Mouse (Mus musculus) heart, embryonic 16.5 days (tissue): ENCODE results near the gene Otop2. TPM values are rescaled to one million over a fixed set of nuclear protein-coding genes. Genes with fewer than 3 reads are reported as not detected.

ENCODE experiments used
- ATAC-seq: fragments of 200-750 bp; cut with Nextera tagmentation; replicated peaks from 2 replicates; pipeline ENCODE4 v1.8.0; 2017; ENCODE audit warnings: moderate number of reproducible peaks; ENCODE audit not compliant: insufficient read depth, low FRiP score; ENCODE audit errors: extremely low read depth
- H3K27ac ChIP-seq: fragments of 300-500 bp; sonication (generic); 2 replicates; pipeline ENCODE4 v1.5.1; 2014; ENCODE audit warnings: mild to moderate bottlenecking, low read length, control low read depth, moderate library complexity
- H3K27me3 ChIP-seq: fragments of 300-500 bp; sonication (generic); 2 replicates; pipeline ENCODE4 v1.6.1; 2014; ENCODE audit warnings: low read length, mixed read lengths; ENCODE audit not compliant: control insufficient read depth, insufficient read depth
- H3K36me3 ChIP-seq: fragments of 300-500 bp; sonication (generic); 2 replicates; pipeline ENCODE4 v1.6.1; 2014; ENCODE audit not compliant: control insufficient read depth, insufficient read depth
- H3K4me1 ChIP-seq: fragments of 300-500 bp; sonication (generic); 2 replicates; pipeline ENCODE4 v1.6.1; 2014; ENCODE audit warnings: low read length, mixed read lengths; ENCODE audit not compliant: control insufficient read depth, insufficient read depth
- H3K4me2 ChIP-seq: fragments of 300-500 bp; sonication (generic); 2 replicates; pipeline ENCODE4 v1.6.1; 2014; ENCODE audit warnings: low read depth, mild to moderate bottlenecking, control low read depth, low read length
- H3K4me3 ChIP-seq: fragments of 300-500 bp; sonication (generic); 2 replicates; pipeline ENCODE4 v1.5.1; 2014; ENCODE audit warnings: mild to moderate bottlenecking, control low read depth, low read length
- H3K9ac ChIP-seq: fragments of 300-500 bp; sonication (generic); 2 replicates; pipeline ENCODE4 v1.6.1; 2014; ENCODE audit warnings: low read length, control low read depth
- H3K9me3 ChIP-seq: fragments of 300-500 bp; sonication (generic); replicated peaks from 2 replicates; pipeline ENCODE4 v1.6.1; 2016; ENCODE audit warnings: low read length; ENCODE audit not compliant: control insufficient read depth
- WGBS: fragments of 180-500 bp; shearing (Covaris S2); extraction: QIAGEN DNeasy Blood & Tissue Kit; methylation state at CpG from one replicate; pipeline ENCODE4 v1.1.7; 2014; 5-methylcytosine and 5-hydroxymethylcytosine counted together
- polyA plus RNA-seq: library from polyadenylated mRNA; unstranded; fragments of >200 nt; fragmentation: Nextera tagmentation; extraction: Ambion mirVana; gene quantifications from 2 replicates; pipeline ENCODE4 v1.2.1, GENCODE M21; 2015

Otop2 gene
- polyA plus RNA-seq, 1 experiment from 2014 or later: not detected

DNA sequence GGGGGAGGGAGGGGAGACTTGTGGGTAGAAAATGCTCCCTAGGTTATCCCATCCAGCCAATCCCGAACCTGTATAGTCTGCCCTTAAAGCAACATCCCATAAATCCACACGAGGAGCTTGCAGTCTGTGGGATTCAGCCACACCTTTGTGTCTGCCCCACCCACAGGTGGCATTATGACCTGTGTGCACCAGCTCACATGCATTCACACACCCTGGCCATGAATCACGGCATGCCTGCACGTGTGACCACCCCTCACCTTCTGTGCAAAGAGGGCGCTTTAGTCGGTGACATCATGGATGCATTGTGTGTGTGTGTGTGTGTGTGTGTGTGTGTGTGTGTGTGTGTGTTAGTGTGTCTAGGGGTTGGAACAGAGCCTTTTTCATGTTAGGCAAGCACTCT, 34.9 kb downstream of the Otop2 start:
- H3K27me3 ChIP-seq: peaks cover 55% of the 10 kb centered on the region
- no peak overlapping the region for H3K4me3 ChIP-seq
- 70% methylated on average over 6 of the region's 6 CpGs for WGBS
- H3K27ac ChIP-seq: no peak overlapping the region
- H3K36me3 ChIP-seq: no peaks in the 10 kb centered on the region
- H3K9me3 ChIP-seq: no peaks in the 10 kb centered on the region
- no peak for ATAC-seq
- H3K4me1 ChIP-seq: no peaks in the 10 kb centered on the region
- H3K9ac ChIP-seq: no peak overlapping the region
- no peak overlapping the region for H3K4me2 ChIP-seq

- ATAC-seq: no peak
- no peak overlapping the region for H3K9ac ChIP-seq
- H3K4me1 ChIP-seq: no peaks in the 10 kb centered on the region
- WGBS: 6% methylated on average over 12 of the region's 12 CpGs
- no peak overlapping the region for H3K4me2 ChIP-seq
- peaks cover 52% of the 10 kb centered on the region for H3K27me3 ChIP-seq
- no peak overlapping the region for H3K4me3 ChIP-seq
- no peaks in the 10 kb centered on the region for H3K36me3 ChIP-seq
- H3K27ac ChIP-seq: no peak overlapping the region
- no peaks in the 10 kb centered on the region for H3K9me3 ChIP-seq
These were observed 38.0 kb downstream of the Otop2 start for GRCm38 (mm10) chr11:115344967-115345366.

DNA sequence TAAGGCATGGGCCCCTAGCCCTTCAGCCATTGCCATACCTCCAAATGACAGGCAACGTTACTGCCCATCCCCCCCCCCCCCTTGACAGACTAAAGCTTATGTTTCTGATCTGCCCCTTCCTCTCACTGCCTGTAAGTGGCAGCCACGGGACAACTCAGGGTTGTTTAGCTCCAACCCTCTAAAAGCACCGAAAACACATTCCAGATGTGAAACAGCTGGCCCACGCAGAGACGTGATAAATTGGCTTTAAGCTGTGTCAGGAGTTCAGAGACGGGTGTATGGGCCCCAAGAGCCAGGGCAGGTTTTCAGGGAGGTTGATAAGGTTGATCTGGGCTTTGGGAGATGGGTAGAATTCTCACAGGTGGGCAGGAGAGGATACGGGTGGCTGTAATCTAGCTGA, 38.6 kb downstream of the Otop2 start:
- 28% methylated on average over 7 of the region's 7 CpGs for WGBS
- ATAC-seq: no peak
- H3K4me2 ChIP-seq: no peak overlapping the region
- no peaks in the 10 kb centered on the region for H3K36me3 ChIP-seq
- H3K27ac ChIP-seq: no peak overlapping the region
- no peak overlapping the region for H3K4me3 ChIP-seq
- H3K4me1 ChIP-seq: no peaks in the 10 kb centered on the region
- no peaks in the 10 kb centered on the region for H3K9me3 ChIP-seq
- H3K27me3 ChIP-seq: peaks cover 52% of the 10 kb centered on the region
- H3K9ac ChIP-seq: no peak overlapping the region

DNA sequence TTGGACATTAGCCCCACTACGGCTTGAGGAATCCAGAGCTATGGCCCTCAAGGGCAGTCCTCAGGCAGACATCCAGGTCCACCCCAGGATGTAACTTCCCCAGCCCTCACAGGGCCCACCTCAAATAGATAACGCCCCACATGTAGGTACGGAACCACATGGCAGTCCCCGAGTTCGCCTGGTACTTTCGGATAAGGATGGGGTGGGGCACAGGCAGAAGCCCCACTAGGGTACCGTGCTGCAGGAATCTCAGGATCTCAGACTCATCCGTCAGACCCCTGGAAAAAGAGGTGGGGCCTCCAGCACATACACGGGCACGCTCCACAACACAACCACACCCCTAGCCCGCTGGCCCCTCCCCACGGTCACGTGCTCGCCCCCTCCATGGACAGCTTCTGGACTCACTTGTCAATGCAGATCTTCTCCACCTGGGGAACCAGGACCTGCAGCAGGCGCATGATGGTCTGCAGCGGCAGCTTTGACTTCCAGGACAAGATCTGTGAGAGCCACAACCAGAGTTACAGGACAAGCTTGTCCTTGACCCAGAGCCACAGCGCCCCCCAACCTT, 41.8 kb downstream of the Otop2 start:
- H3K9me3 ChIP-seq: no peaks in the 10 kb centered on the region
- H3K36me3 ChIP-seq: no peaks in the 10 kb centered on the region
- ATAC-seq: no peak
- no peak overlapping the region for H3K4me2 ChIP-seq
- WGBS: 43% methylated on average over 17 of the region's 17 CpGs
- H3K4me1 ChIP-seq: no peaks in the 10 kb centered on the region
- no peak overlapping the region for H3K27ac ChIP-seq
- H3K27me3 ChIP-seq: peaks cover 45% of the 10 kb centered on the region
- no peak overlapping the region for H3K4me3 ChIP-seq
- no peak overlapping the region for H3K9ac ChIP-seq

- H3K9ac ChIP-seq: no peak overlapping the region
- no peak overlapping the region for H3K27ac ChIP-seq
- no peaks in the 10 kb centered on the region for H3K36me3 ChIP-seq
- peaks cover 34% of the 10 kb centered on the region for H3K27me3 ChIP-seq
- H3K9me3 ChIP-seq: no peaks in the 10 kb centered on the region
- no peak for ATAC-seq
- no peaks in the 10 kb centered on the region for H3K4me1 ChIP-seq
- H3K4me3 ChIP-seq: no peak overlapping the region
- no peak overlapping the region for H3K4me2 ChIP-seq
- WGBS: 38% methylated on average over 4 of the region's 4 CpGs
These were observed 43.0 kb downstream of the Otop2 start for GRCm38 (mm10) chr11:115349976-115350375.

GRCm38 (mm10) chr11:115353375-115353774, 46.4 kb downstream of the Otop2 start:
- no peak overlapping the region for H3K4me2 ChIP-seq
- 85% methylated on average over 5 of the region's 5 CpGs for WGBS
- no peak overlapping the region for H3K27ac ChIP-seq
- peaks cover 25% of the 10 kb centered on the region for H3K27me3 ChIP-seq
- H3K4me1 ChIP-seq: no peaks in the 10 kb centered on the region
- H3K9ac ChIP-seq: no peak overlapping the region
- no peak overlapping the region for H3K4me3 ChIP-seq
- ATAC-seq: no peak
- H3K36me3 ChIP-seq: no peaks in the 10 kb centered on the region
- H3K9me3 ChIP-seq: no peaks in the 10 kb centered on the region

DNA sequence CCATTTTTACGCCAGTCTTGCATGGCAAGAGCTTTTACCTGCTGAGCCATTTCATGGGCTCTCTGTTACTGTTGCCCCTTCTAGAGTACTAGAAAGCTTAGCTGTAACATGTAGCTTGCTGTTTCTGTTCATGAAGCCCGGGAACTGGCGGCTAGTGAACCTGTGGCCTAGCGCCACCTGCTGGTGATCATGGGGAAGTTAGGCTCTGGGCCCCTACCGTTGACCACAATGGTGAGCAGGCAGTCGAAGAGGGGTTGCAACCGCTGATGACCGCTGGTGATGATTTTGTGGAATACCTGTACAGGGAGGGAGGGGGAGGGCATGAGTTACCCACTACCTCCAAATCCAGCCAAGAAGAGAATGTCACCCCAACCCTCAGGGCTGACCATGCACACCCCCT, 47.2 kb downstream of the Otop2 start:
- Histone ChIP-seq H3K4me2 (no peak overlapping the region), H3K9ac (no peak overlapping the region), H3K36me3 (no peaks in the 10 kb centered on the region), H3K27ac (no peak overlapping the region), H3K4me3 (no peak overlapping the region), H3K9me3 (no peaks in the 10 kb centered on the region), H3K4me1 (peaks cover 3% of the 10 kb centered on the region; the same call in 1 of the 2 replicates), H3K27me3 (peaks cover 21% of the 10 kb centered on the region)
- WGBS: 7% methylated on average over 8 of the region's 8 CpGs
- ATAC-seq: no peak

GRCm38 (mm10) chr11:115358468-115358867, 51.5 kb downstream of the Otop2 start:
- WGBS: 11% methylated on average over 5 of the region's 5 CpGs
- H3K4me3 ChIP-seq: no peak overlapping the region
- H3K27ac ChIP-seq: no peak overlapping the region
- H3K4me2 ChIP-seq: no peak overlapping the region
- peaks cover 6% of the 10 kb centered on the region for H3K4me1 ChIP-seq
- no peaks in the 10 kb centered on the region for H3K9me3 ChIP-seq
- no peak overlapping the region for H3K9ac ChIP-seq
- H3K36me3 ChIP-seq: no peaks in the 10 kb centered on the region
- peaks cover 16% of the 10 kb centered on the region; the same call in 1 of the 2 replicates for H3K27me3 ChIP-seq
- peak; percentile 39; the same call in 1 of the 2 replicates for ATAC-seq

DNA sequence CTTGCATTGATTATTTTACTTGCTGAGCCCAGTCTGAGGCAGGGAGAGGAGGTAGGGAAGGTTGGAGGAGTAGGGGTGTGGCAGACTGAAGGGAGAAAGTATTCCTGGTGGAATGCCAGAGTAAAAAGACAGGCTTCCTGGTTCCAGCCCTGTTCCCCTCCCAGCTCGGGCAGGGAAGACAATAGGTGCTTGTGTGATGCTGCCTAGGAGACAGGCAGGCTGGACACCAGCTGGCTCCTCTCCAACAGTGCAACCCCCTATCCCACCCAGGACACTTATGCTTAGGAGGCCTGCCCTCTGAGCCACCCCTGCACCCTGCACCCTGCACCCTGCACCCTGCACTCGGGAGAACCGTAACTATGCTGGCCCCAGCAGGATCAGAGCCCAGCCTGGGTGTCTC, 52.3 kb downstream of the Otop2 start:
- 0 out of 2 replicates have a peak, but pooled peaks have one; percentile 11 for ATAC-seq
- 61% methylated on average over 3 of the region's 3 CpGs for WGBS
- H3K4me3 ChIP-seq: no peak overlapping the region
- H3K27ac ChIP-seq: peak overlapping the region; percentile 64
- H3K27me3 ChIP-seq: peaks cover 16% of the 10 kb centered on the region; the same call in 1 of the 2 replicates
- peaks cover 6% of the 10 kb centered on the region for H3K4me1 ChIP-seq
- no peaks in the 10 kb centered on the region for H3K9me3 ChIP-seq
- no peak overlapping the region; the same call in 1 of the 2 replicates for H3K4me2 ChIP-seq
- no peak overlapping the region for H3K9ac ChIP-seq
- no peaks in the 10 kb centered on the region for H3K36me3 ChIP-seq
